Mouse (Mus musculus): ENCODE data around the gene Ptprn2. TPM values are rescaled to one million over a fixed set of nuclear protein-coding genes. Genes with fewer than 3 reads are reported as not detected.

The Ptprn2 gene
- polyA plus RNA-seq, 1 experiment: 97.8 TPM

GRCm38 (mm10) chr12:117158950-117159668 lies 673.6 kb downstream of the Ptprn2 start:
- TF ChIP-seq POLR2A (IDR thresholded peaks at IDR 0.05; ENCODE audit: borderline replicate concordance, insufficient read depth, low read length): no peak
- TF ChIP-seq CTCF (IDR thresholded peaks at IDR 0.05; ENCODE audit: borderline replicate concordance, insufficient read depth, low read depth, low read length): no peak
- Histone ChIP-seq H3K4me3 (replicated peaks; ENCODE audit: insufficient read depth, low read depth, low read length) (no peak overlapping the region), H3K4me1 (ENCODE audit: control insufficient read depth, insufficient read depth, low read length) (peaks cover 3% of the 10 kb centered on the region; the same call in 1 of the 2 replicates), H3K27ac (ENCODE audit: insufficient read depth, low read length) (no peak overlapping the region), H3K27me3 (ENCODE audit: control insufficient read depth, insufficient read depth, low read length) (peaks cover 1% of the 10 kb centered on the region; the same call in 1 of the 2 replicates)
- 61% methylated on average over 17 of the region's 17 CpGs for WGBS
- no peak for DNase-seq

- no peaks in the 10 kb centered on the region; the same call in 1 of the 2 replicates for H3K27me3 ChIP-seq (ENCODE audit: control insufficient read depth, insufficient read depth, low read length)
- peaks cover 3% of the 10 kb centered on the region; the same call in 1 of the 2 replicates for H3K4me1 ChIP-seq (ENCODE audit: control insufficient read depth, insufficient read depth, low read length)
- no peak for DNase-seq
- H3K4me3 ChIP-seq (replicated peaks; ENCODE audit: insufficient read depth, low read depth, low read length): no peak overlapping the region
- 31% methylated on average over 15 of the region's 15 CpGs for WGBS
- TF ChIP-seq POLR2A (IDR thresholded peaks at IDR 0.05; ENCODE audit: borderline replicate concordance, insufficient read depth, low read length) (no peak), CTCF (IDR thresholded peaks at IDR 0.05; ENCODE audit: borderline replicate concordance, insufficient read depth, low read depth, low read length) (no peak)
- no peak overlapping the region for H3K27ac ChIP-seq (ENCODE audit: insufficient read depth, low read length)
Measured at GRCm38 (mm10) chr12:117159669-117160210, 674.2 kb downstream of the Ptprn2 start.

- no peak overlapping the region for H3K4me3 ChIP-seq (replicated peaks; ENCODE audit: insufficient read depth, low read depth, low read length)
- H3K4me1 ChIP-seq (ENCODE audit: control insufficient read depth, insufficient read depth, low read length): peaks cover 3% of the 10 kb centered on the region; the same call in 1 of the 2 replicates
- TF ChIP-seq POLR2A (IDR thresholded peaks at IDR 0.05; ENCODE audit: borderline replicate concordance, insufficient read depth, low read length) (no peak), CTCF (IDR thresholded peaks at IDR 0.05; ENCODE audit: borderline replicate concordance, insufficient read depth, low read depth, low read length) (no peak)
- H3K27ac ChIP-seq (ENCODE audit: insufficient read depth, low read length): no peak overlapping the region
- H3K27me3 ChIP-seq (ENCODE audit: control insufficient read depth, insufficient read depth, low read length): no peaks in the 10 kb centered on the region
- 36% methylated on average over 30 of the region's 30 CpGs for WGBS
- no peak for DNase-seq
Measured at GRCm38 (mm10) chr12:117160211-117160891, 674.8 kb downstream of the Ptprn2 start.

GRCm38 (mm10) chr12:117162180-117162579 lies 676.7 kb downstream of the Ptprn2 start:
- TF ChIP-seq CTCF (IDR thresholded peaks at IDR 0.05; ENCODE audit: borderline replicate concordance, insufficient read depth, low read depth, low read length) (no peak), POLR2A (IDR thresholded peaks at IDR 0.05; ENCODE audit: borderline replicate concordance, insufficient read depth, low read length) (no peak)
- H3K4me1 ChIP-seq (ENCODE audit: control insufficient read depth, insufficient read depth, low read length): peaks cover 3% of the 10 kb centered on the region; the same call in 1 of the 2 replicates
- H3K27me3 ChIP-seq (ENCODE audit: control insufficient read depth, insufficient read depth, low read length): no peaks in the 10 kb centered on the region
- no peak overlapping the region for H3K4me3 ChIP-seq (replicated peaks; ENCODE audit: insufficient read depth, low read depth, low read length)
- WGBS: 87% methylated on average over 3 of the region's 3 CpGs
- no peak overlapping the region for H3K27ac ChIP-seq (ENCODE audit: insufficient read depth, low read length)
- no peak for DNase-seq

- Histone ChIP-seq H3K4me3 (replicated peaks; ENCODE audit: insufficient read depth, low read depth, low read length) (no peak overlapping the region), H3K27me3 (ENCODE audit: control insufficient read depth, insufficient read depth, low read length) (no peaks in the 10 kb centered on the region), H3K4me1 (ENCODE audit: control insufficient read depth, insufficient read depth, low read length) (peaks cover 3% of the 10 kb centered on the region; the same call in 1 of the 2 replicates), H3K27ac (ENCODE audit: insufficient read depth, low read length) (no peak overlapping the region)
- no peak for DNase-seq
- no peak for TF ChIP-seq POLR2A (IDR thresholded peaks at IDR 0.05; ENCODE audit: borderline replicate concordance, insufficient read depth, low read length)
- TF ChIP-seq CTCF (IDR thresholded peaks at IDR 0.05; ENCODE audit: borderline replicate concordance, insufficient read depth, low read depth, low read length): no peak
- 47% methylated on average over 3 of the region's 3 CpGs for WGBS
Measured at GRCm38 (mm10) chr12:117163789-117164188, 678.3 kb downstream of the Ptprn2 start.

GRCm38 (mm10) chr12:117166266-117166665 lies 680.7 kb downstream of the Ptprn2 start:
- no peak for TF ChIP-seq CTCF (IDR thresholded peaks at IDR 0.05; ENCODE audit: borderline replicate concordance, insufficient read depth, low read depth, low read length)
- TF ChIP-seq POLR2A (IDR thresholded peaks at IDR 0.05; ENCODE audit: borderline replicate concordance, insufficient read depth, low read length): no peak
- no peak for DNase-seq
- H3K27me3 ChIP-seq (ENCODE audit: control insufficient read depth, insufficient read depth, low read length): no peaks in the 10 kb centered on the region
- 82% methylated on average over 5 of the region's 5 CpGs for WGBS
- no peaks in the 10 kb centered on the region for H3K4me1 ChIP-seq (ENCODE audit: control insufficient read depth, insufficient read depth, low read length)
- no peak overlapping the region for H3K27ac ChIP-seq (ENCODE audit: insufficient read depth, low read length)
- no peak overlapping the region for H3K4me3 ChIP-seq (replicated peaks; ENCODE audit: insufficient read depth, low read depth, low read length)

- H3K27ac ChIP-seq (ENCODE audit: insufficient read depth, low read length): no peak overlapping the region
- no peak for DNase-seq
- TF ChIP-seq CTCF (IDR thresholded peaks at IDR 0.05; ENCODE audit: borderline replicate concordance, insufficient read depth, low read depth, low read length) (no peak), POLR2A (IDR thresholded peaks at IDR 0.05; ENCODE audit: borderline replicate concordance, insufficient read depth, low read length) (no peak)
- no peak overlapping the region for H3K4me3 ChIP-seq (replicated peaks; ENCODE audit: insufficient read depth, low read depth, low read length)
- no peaks in the 10 kb centered on the region for H3K4me1 ChIP-seq (ENCODE audit: control insufficient read depth, insufficient read depth, low read length)
- no peaks in the 10 kb centered on the region for H3K27me3 ChIP-seq (ENCODE audit: control insufficient read depth, insufficient read depth, low read length)
- WGBS: 54% methylated on average over 5 of the region's 5 CpGs
Measured at GRCm38 (mm10) chr12:117169670-117170069, 684.1 kb downstream of the Ptprn2 start.
